Mouse (Mus musculus) MEL-GATA-1-ER (cell line): Measurements from ENCODE around the gene Ubl5.
A peak's percentile ranks its signal among the peaks of the same experiment; 100 is the strongest.
"Not testable (repeated sequence)": the region's sequence is repeated elsewhere in the genome, so short reads cannot be mapped to it uniquely, and the experiment has no call there.

Experiments
- DNase-seq: peaks from one replicate; pipeline ENCODE4 v3.0.0-alpha.2; 2012; ENCODE audit warnings: low read depth; ENCODE audit errors: extremely low read depth

Gene Ubl5

GRCm38 (mm10) chr9:20653859-20654258, 11.2 kb downstream of the Ubl5 start:
- no peak for DNase-seq

GRCm38 (mm10) chr9:20657546-20657945, 14.9 kb downstream of the Ubl5 start:
- no peak for DNase-seq

- DNase-seq: peak; percentile 24
Observed at GRCm38 (mm10) chr9:20662325-20662724, 19.6 kb downstream of the Ubl5 start.

- DNase-seq: no peak
Observed at GRCm38 (mm10) chr9:20662874-20663273, 20.2 kb downstream of the Ubl5 start.

GRCm38 (mm10) chr9:20663956-20664355, 21.3 kb downstream of the Ubl5 start:
- DNase-seq: no peak

- DNase-seq: no peak
Observed at GRCm38 (mm10) chr9:20664366-20664765, 21.7 kb downstream of the Ubl5 start.

- no peak for DNase-seq
Observed at GRCm38 (mm10) chr9:20664982-20665637, 22.4 kb downstream of the Ubl5 start.

GRCm38 (mm10) chr9:20665925-20666324, 23.2 kb downstream of the Ubl5 start:
- no peak for DNase-seq

- DNase-seq: peak; percentile 37
Observed at GRCm38 (mm10) chr9:20666510-20667034, 23.9 kb downstream of the Ubl5 start.

GRCm38 (mm10) chr9:20668065-20668464, 25.4 kb downstream of the Ubl5 start:
- DNase-seq: no peak

GRCm38 (mm10) chr9:20672047-20672446, 29.4 kb downstream of the Ubl5 start:
- peak; percentile 39 for DNase-seq

GRCm38 (mm10) chr9:20677892-20678291, 35.2 kb downstream of the Ubl5 start:
- DNase-seq: no peak

- DNase-seq: no peak
Observed at GRCm38 (mm10) chr9:20680378-20680958, 37.8 kb downstream of the Ubl5 start.

- no peak for DNase-seq
Observed at GRCm38 (mm10) chr9:20681546-20682388, 39.1 kb downstream of the Ubl5 start.

- DNase-seq: no peak
Observed at GRCm38 (mm10) chr9:20682389-20682722, 39.7 kb downstream of the Ubl5 start.

GRCm38 (mm10) chr9:20685081-20685861, 42.6 kb downstream of the Ubl5 start:
- DNase-seq: no peak

- no peak for DNase-seq
Observed at GRCm38 (mm10) chr9:20689403-20689802, 46.7 kb downstream of the Ubl5 start.

- DNase-seq: no peak
Observed at GRCm38 (mm10) chr9:20689913-20690312, 47.2 kb downstream of the Ubl5 start.

GRCm38 (mm10) chr9:20690449-20690848, 47.8 kb downstream of the Ubl5 start:
- DNase-seq: not testable (repeated sequence)

- DNase-seq: no peak
Observed at GRCm38 (mm10) chr9:20692863-20693262, 50.2 kb downstream of the Ubl5 start.

- DNase-seq: no peak
Observed at GRCm38 (mm10) chr9:20694721-20695235, 52.1 kb downstream of the Ubl5 start.
